Mouse (Mus musculus) thymus, adult 18-20 months (tissue): ENCODE measurements around the gene Nadsyn1.

Experiments used
- DNase-seq, 2 experiments: peaks; one replicate each; pipeline ENCODE4 v3.0.0; 2022; ENCODE audit warnings: mixed read lengths in 2 of 2

Gene Nadsyn1

GRCm38 (mm10) chr7:143801195-143802065 is 21.2 kb downstream of the Nadsyn1 start:
- DNase-seq: no peak

GRCm38 (mm10) chr7:143800770-143801169 is 21.9 kb downstream of the Nadsyn1 start:
- DNase-seq: no peak

GRCm38 (mm10) chr7:143798783-143799182 is 23.9 kb downstream of the Nadsyn1 start:
- DNase-seq: no peak

- peak; percentile 30 to 40 for DNase-seq
Measured at GRCm38 (mm10) chr7:143793121-143793520, 29.5 kb downstream of the Nadsyn1 start.

GRCm38 (mm10) chr7:143792336-143792985 is 30.2 kb downstream of the Nadsyn1 start:
- no peak for DNase-seq

GRCm38 (mm10) chr7:143783996-143784829 is 38.4 kb downstream of the Nadsyn1 start, which contains the start of gene Mrgpre:
Gene Mrgpre, minus strand, starts transcription at chr7:143784500.
- peak; percentile 58 to 64 for DNase-seq

- no peak for DNase-seq
Measured at GRCm38 (mm10) chr7:143783378-143783995, 39.2 kb downstream of the Nadsyn1 start.

GRCm38 (mm10) chr7:143777375-143777774 is 45.3 kb downstream of the Nadsyn1 start:
- DNase-seq: no peak

- no peak for DNase-seq
Measured at GRCm38 (mm10) chr7:143776137-143776536, 46.5 kb downstream of the Nadsyn1 start.

DNA sequence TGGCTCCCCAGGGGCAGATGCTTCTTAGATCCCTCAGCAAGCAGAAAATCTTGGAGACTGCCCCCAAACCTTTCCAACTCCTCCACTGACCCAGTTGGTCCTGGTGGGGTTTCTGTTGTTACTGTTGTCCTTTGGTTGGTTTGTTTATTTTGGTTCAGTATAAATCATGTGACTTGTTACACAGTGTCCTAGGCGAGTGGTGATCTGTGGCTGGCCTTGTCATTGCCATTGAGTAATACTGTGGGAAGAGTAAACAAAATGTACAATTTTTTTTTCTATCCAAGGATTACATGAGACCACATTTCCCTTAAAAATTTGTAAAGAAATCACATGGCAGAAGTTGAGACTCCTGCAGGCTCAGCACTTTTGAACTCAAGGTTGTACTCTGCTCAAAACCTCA is 53.2 kb downstream of the Nadsyn1 start:
- DNase-seq: no peak

GRCm38 (mm10) chr7:143768267-143768666 is 54.4 kb downstream of the Nadsyn1 start:
- no peak for DNase-seq

GRCm38 (mm10) chr7:143766893-143767292 is 55.8 kb downstream of the Nadsyn1 start, which contains the start of gene Mrgprg:
Gene Mrgprg, minus strand, starts transcription at chr7:143766993.
- DNase-seq: no peak

DNA sequence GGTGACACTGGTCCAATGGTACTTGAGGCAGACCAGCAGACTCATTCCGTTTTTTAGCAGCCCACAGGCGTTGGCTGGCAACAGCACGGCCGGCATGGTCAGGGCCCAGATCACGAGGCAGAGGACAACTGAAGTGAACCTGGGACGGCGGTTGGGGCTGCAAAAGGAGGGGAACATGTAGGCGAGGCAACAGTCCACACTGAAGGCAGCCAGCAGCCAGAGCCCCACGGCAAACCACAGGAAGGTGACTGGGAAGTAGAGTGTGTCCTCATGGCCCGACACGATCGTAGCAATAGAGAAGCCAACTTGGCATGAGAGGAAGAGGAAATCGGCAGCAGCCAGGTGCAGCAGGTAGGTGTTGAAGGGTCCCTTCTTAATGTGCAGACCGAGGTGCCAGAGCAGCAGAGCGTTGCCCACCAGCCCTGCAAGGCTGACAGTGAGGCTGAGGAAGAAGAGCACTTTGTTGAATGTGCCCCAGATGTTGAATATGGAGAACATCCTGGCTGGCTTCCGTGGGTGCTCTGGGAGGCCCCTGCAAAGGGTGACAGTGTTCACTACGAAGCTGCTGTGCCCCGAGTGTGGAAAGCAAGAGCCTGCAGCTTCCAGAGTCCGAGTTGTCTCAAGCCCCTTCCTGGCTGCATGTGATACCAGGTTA is 57.6 kb downstream of the Nadsyn1 start:
- no peak for DNase-seq

DNA sequence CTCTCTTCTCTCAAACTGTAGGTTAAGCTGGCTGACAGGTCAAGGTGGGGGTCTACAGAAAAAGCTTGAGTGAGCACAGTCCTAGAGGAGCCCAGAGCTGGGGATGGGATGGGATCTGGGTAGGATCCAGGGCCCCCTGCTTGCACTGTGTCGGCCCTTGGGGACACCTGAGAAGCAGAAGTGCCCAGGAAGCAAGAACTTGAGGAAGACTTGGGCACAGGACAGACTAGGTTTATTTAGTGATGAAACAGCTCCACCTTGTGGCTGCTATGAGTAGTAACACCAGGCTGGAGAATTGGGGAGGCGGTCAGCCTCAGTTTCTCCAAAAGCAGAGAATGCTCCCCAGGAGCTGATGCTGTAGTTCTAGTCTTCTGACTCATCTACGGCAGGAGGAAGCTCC is 58.9 kb downstream of the Nadsyn1 start:
- DNase-seq: no peak

GRCm38 (mm10) chr7:143758956-143759355 is 63.7 kb downstream of the Nadsyn1 start:
- DNase-seq: no peak

DNA sequence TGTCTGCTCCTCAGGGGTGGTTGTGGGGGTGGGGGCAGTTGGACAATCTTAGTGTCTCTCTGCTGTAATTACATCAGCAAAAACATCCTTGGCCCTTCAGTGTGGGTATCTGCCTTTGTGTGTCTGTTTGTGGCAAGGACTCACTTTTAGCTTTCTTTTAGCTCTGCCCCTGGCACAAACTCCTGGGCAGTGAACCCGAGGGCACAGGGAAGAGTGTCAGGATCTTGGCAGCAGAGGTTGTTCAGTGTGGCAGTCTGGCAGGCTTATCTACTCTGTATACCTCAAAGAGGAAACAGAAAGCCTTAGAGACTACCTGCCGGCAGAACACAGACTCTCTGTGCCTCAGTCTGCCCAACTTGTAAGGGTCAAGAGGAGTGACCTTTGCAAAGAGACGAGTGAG is 65.0 kb downstream of the Nadsyn1 start:
- no peak for DNase-seq

DNA sequence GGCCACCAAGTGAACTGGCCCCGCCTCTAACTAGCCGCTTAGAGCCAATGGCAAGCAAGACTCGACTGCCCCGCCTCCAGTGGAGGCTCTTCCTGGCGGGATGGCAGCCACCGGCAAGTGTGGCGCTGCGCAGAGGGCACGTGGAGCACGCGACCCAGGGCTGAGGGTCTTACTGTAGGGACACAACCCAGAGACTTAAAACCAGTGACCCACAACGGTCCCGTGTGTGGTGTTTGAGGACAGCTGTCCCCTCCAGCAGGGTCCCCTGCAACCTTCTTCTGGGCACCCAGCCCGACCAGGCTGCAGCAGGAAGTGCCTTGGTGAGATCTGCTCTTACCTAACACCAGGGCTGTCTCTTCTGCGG is 65.6 kb downstream of the Nadsyn1 start:
- DNase-seq: peak; percentile 82 to 83

DNA sequence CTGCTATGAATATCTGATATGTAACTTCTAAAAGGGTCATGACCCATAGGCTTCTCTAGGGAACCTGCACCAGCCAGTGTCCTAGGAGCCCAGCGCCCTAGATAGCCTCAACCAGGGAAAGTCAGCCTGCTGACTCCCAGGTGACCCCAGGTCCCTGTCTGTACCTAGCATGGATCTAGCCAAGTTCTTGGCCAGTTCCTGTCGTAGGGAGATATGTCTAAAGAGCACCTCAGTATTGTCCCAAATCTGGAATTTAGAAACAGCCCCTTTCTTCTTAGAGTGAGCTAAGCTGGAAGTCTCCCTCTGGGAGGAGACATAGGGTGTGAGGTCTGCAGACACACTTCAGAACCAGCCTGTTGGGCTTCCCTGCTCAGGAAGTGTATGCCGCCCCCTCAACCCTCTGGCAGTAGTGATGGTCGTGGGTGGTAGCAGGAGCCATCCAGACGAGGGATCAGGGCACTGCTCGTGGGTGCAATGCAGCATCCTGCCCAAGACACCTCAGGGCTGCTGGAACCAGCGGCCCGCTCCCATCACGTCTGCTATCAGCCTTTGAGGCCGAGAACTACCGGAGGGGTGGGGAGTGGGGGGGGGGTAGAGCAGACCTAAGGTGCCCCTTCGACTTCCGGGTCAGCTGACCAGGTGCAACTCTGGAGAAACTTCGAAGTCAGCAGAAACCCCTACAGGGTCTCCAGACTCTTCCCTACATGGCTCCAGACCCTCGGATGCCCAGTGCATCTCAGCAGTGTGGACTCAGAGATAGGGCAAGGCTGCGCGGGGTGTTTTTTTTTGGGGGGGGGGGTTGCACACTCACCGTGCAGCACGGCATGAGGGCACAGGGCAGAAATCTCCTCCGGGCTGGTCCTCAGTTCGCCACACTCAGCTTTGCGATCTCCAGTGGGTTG is 66.3 kb downstream of the Nadsyn1 start, which contains the start of gene Osbpl5:
Gene Osbpl5 (minus strand): TSS at position 861 of the 902 bp plus-strand sequence.
- no peak for DNase-seq

- no peak for DNase-seq
Measured at GRCm38 (mm10) chr7:143755357-143756124, 67.1 kb downstream of the Nadsyn1 start.
